In genomic region chr2:142769647-142770121, GRCm38 (mm10) we compare ENCODE assay signal across 15 mouse cellular contexts.
DNase-seq lines count a peak whose midpoint lies in the region; ATAC-seq lines count a peak whose summit lies in the region.
"Had no signal": no experiment of that assay in that cellular context is flagged by ENCODE, and none has a peak within 500 bp of the region (broad histone marks: within the 10 kb centered on the region; RNA-seq: fewer than 3 reads in every experiment).

No protein-coding gene starts in this region.

- no peaks in the 10 kb centered on the region for H3K27me3 ChIP-seq in hindbrain, embryonic 12.5 days
- H3K27me3 ChIP-seq in midbrain, embryonic 14.5 days (ENCODE audit: control insufficient read depth, insufficient read depth, low read length): no peaks in the 10 kb centered on the region
- H3K27me3 ChIP-seq: heart, embryonic 13.5 days; liver, embryonic 15.5 days had no signal

- H3K4me2 ChIP-seq in hindbrain, embryonic 12.5 days (replicated peaks): no peak overlapping the region
- H3K4me2 ChIP-seq in midbrain, embryonic 14.5 days (ENCODE audit: low read length): no peak overlapping the region
- H3K4me2 ChIP-seq: heart, embryonic 13.5 days; liver, embryonic 15.5 days had no signal

- H3K9me3 ChIP-seq in hindbrain, embryonic 12.5 days (replicated peaks): no peaks in the 10 kb centered on the region
- H3K9me3 ChIP-seq in midbrain, embryonic 14.5 days (ENCODE audit: control insufficient read depth, low read length): no peaks in the 10 kb centered on the region
- H3K9me3 ChIP-seq: heart, embryonic 13.5 days; liver, embryonic 15.5 days had no signal

- peak; percentile 77 for ATAC-seq in hindbrain, embryonic 12.5 days (ENCODE audit: low FRiP score)
- ATAC-seq in midbrain, embryonic 14.5 days (ENCODE audit: low FRiP score, low TSS enrichment): no peak; the same call in 1 of the 2 replicates
- ATAC-seq: inflammation-experienced regulatory T-cells, adult 6 months had no signal

- H3K36me3 ChIP-seq in hindbrain, embryonic 12.5 days: no peaks in the 10 kb centered on the region
- no peaks in the 10 kb centered on the region for H3K36me3 ChIP-seq in midbrain, embryonic 14.5 days (ENCODE audit: control insufficient read depth, insufficient read depth, low read length)
- H3K36me3 ChIP-seq: heart, embryonic 13.5 days; liver, embryonic 15.5 days had no signal

- 61% methylated on average over 11 of the region's 11 CpGs for WGBS in hindbrain, embryonic 12.5 days
- WGBS in midbrain, embryonic 14.5 days: 39% methylated on average over 11 of the region's 11 CpGs

- 0 out of 2 replicates have a peak, but pooled peaks cover 3% of the 10 kb centered on the region for H3K4me1 ChIP-seq in hindbrain, embryonic 12.5 days
- H3K4me1 ChIP-seq in midbrain, embryonic 14.5 days (ENCODE audit: control insufficient read depth, insufficient read depth, low read length): peaks cover 8% of the 10 kb centered on the region; the same call in 1 of the 2 replicates
- H3K4me1 ChIP-seq: heart, embryonic 13.5 days had no signal

- no peak overlapping the region for H3K9ac ChIP-seq in hindbrain, embryonic 12.5 days
- 0 out of 2 replicates have a peak overlapping the region, but pooled peaks have one; percentile 16 for H3K9ac ChIP-seq in midbrain, embryonic 14.5 days (replicated peaks; ENCODE audit: low read length)
- H3K9ac ChIP-seq: heart, embryonic 13.5 days; liver, embryonic 15.5 days had no signal

- 0 out of 2 replicates have a peak overlapping the region, but pooled peaks have one; percentile 46 for H3K27ac ChIP-seq in hindbrain, embryonic 12.5 days
- no peak overlapping the region for H3K27ac ChIP-seq in midbrain, embryonic 14.5 days (replicated peaks; ENCODE audit: low read depth, low read length)
- H3K27ac ChIP-seq: heart, embryonic 13.5 days; liver, embryonic 15.5 days had no signal

- peak; percentile 20 to 33 for DNase-seq in left cerebral cortex, adult 18-20 months (ENCODE audit: low spot score in 2 of 2)
- no peak for DNase-seq in left cerebral cortex, postnatal 4 days
- DNase-seq in midbrain, embryonic 14.5 days: peak; percentile 59
- DNase-seq in right cerebral cortex, postnatal 4 days: peak; percentile 6
- no peak for DNase-seq in lung, postnatal 25 days (ENCODE audit: low spot score)
- DNase-seq in T-cell, adult 2 months (ENCODE audit: low spot score): no peak
- DNase-seq: cerebellum, postnatal 36 days; gastrocnemius, postnatal 10 days; kidney, postnatal 14 days; spleen, adult 18-20 months; thymus, adult 2 months had no signal

- intact Hi-C loops in left cerebral cortex, postnatal 4 days (cut with DNase I): no loop called here

- H3K4me3 ChIP-seq in hindbrain, embryonic 12.5 days: no peak overlapping the region
- no peak overlapping the region for H3K4me3 ChIP-seq in midbrain, embryonic 14.5 days (replicated peaks; ENCODE audit: low read depth, low read length)
- H3K4me3 ChIP-seq: heart, embryonic 13.5 days; liver, embryonic 15.5 days had no signal

Comparison
In these comparisons a context has a peak if more than half of its experiments do, and no peak if none do; other contexts are left out.
1. DNase-seq: peak in left cerebral cortex, adult 18-20 months (2 of 2), midbrain, embryonic 14.5 days (single experiment) and right cerebral cortex, postnatal 4 days (single experiment); none in left cerebral cortex, postnatal 4 days (single experiment), lung, postnatal 25 days (single experiment) and T-cell, adult 2 months (single experiment).